Mouse (Mus musculus): Measurements from ENCODE around the gene Atg16l1. TPM values are rescaled to one million over a fixed set of nuclear protein-coding genes. Genes with fewer than 3 reads are reported as not detected.

Gene Atg16l1
- polyA plus RNA-seq, 1 experiment from 2014 or later = 36.3 TPM

DNA sequence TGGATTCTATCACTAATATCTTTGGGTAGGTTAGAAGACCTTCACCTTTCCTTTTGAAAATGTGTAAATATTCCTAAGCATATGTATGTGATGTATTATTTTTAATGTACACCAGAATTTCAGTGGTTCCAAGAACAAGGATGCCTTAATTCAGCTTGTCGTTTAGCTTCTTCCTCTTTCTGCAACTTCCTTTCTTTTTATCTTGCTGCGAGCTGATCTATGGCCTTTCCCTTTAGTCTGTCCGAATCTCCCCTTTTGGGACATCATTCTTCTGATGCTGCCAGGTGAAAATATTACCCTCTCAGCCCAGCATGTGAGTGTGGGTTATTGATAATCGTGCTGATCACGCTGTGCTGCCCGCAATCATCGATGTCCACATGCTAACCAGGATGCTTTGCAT lies 19.2 kb downstream of the Atg16l1 start:
- Histone ChIP-seq H3K9ac (no peak overlapping the region), H3K4me2 (no peak overlapping the region), H3K4me3 (no peak overlapping the region), H3K4me1 (no peaks in the 10 kb centered on the region), H3K27me3 (no peaks in the 10 kb centered on the region), H3K9me3 (no peaks in the 10 kb centered on the region), H3K36me3 (peaks cover 95% of the 10 kb centered on the region), H3K27ac (no peak overlapping the region)
- no peak for ATAC-seq (ENCODE audit: insufficient number of reproducible peaks, insufficient read depth, low FRiP score, low TSS enrichment, low read depth)
- whole genome bisulfite sequencing = 95% methylated on average over 7 of the region's 7 CpGs

DNA sequence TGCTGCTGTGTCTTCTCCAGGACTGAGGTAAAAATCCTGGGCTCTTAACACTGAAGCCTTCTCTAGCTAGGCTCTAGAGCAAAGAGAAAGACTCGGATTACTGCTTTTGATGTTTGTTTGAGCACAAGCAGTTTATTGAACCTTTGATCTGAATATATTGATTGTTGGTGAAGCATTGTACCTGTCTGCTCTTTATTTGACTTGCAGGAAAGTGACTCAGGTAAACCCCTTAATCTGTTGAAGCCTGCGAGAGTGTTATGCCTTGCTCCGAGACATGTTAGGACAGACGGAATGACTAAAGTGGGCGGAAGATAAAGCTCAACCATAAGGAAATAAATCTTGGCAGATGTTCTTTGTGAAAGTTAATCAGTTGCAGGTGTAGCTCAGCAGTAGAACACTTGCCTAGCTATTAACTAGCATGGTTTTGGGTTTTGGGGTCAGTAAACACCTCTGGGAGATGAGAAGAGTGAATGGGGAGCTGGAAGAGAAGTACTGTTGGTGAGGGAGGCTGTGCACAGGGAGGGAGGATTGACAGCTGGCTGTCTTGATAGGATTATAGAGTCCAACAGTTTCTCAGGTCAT lies 23.6 kb downstream of the Atg16l1 start:
- H3K4me3 ChIP-seq = no peak overlapping the region
- H3K9ac ChIP-seq = no peak overlapping the region
- H3K4me1 ChIP-seq = no peaks in the 10 kb centered on the region
- ATAC-seq (ENCODE audit: insufficient number of reproducible peaks, insufficient read depth, low FRiP score, low TSS enrichment, low read depth) = no peak
- H3K27ac ChIP-seq = no peak overlapping the region
- H3K4me2 ChIP-seq = no peak overlapping the region
- H3K36me3 ChIP-seq = peaks cover 95% of the 10 kb centered on the region
- no peaks in the 10 kb centered on the region for H3K27me3 ChIP-seq
- 38% methylated on average over 5 of the region's 5 CpGs for WGBS
- H3K9me3 ChIP-seq = no peaks in the 10 kb centered on the region

DNA sequence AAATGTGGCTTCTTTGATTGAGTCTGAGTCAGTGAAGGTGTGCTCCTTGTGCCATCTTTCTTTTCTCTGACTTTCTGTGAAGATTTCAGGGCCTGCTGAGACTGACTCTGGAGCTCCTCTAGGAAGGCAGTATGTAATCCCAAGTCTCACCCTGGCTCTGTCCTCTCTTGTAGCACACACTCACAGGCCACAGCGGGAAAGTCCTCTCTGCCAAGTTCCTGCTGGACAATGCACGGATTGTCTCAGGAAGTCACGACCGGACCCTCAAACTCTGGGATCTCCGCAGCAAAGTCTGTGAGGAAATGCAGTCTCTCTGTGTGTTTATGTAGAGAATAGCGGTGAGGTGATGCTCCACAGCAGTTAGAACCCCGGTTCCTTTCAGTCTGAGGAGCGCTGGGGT lies 30.0 kb downstream of the Atg16l1 start:
- no peaks in the 10 kb centered on the region for H3K4me1 ChIP-seq
- peaks cover 87% of the 10 kb centered on the region for H3K36me3 ChIP-seq
- ATAC-seq (ENCODE audit: insufficient number of reproducible peaks, insufficient read depth, low FRiP score, low TSS enrichment, low read depth) = no peak
- no peak overlapping the region for H3K4me3 ChIP-seq
- no peak overlapping the region for H3K9ac ChIP-seq
- no peak overlapping the region for H3K4me2 ChIP-seq
- no peak overlapping the region for H3K27ac ChIP-seq
- H3K27me3 ChIP-seq = no peaks in the 10 kb centered on the region
- WGBS = 84% methylated on average over 8 of the region's 8 CpGs
- H3K9me3 ChIP-seq = no peaks in the 10 kb centered on the region

DNA sequence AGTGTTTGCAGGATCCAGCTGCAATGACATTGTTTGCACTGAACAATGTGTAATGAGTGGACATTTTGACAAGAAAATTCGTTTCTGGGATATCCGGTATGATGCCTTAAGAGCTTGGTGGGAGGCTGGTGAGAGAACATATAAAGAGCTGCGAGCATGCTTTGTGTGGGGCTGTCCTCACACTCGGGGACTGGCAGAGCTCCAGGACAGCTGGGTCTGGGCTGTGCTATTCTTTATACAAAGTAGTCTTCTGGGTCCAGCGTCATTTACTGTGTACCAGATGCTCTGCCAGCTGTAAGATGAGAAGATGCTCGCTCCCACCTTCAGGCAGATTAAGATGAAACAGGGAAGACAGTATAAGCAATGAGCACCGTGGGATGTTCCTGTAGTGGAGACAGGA lies 30.6 kb downstream of the Atg16l1 start:
- no peak overlapping the region for H3K9ac ChIP-seq
- H3K4me2 ChIP-seq = no peak overlapping the region
- ATAC-seq (ENCODE audit: insufficient number of reproducible peaks, insufficient read depth, low FRiP score, low TSS enrichment, low read depth) = no peak
- no peak overlapping the region for H3K4me3 ChIP-seq
- 81% methylated on average over 7 of the region's 7 CpGs for WGBS
- no peaks in the 10 kb centered on the region for H3K27me3 ChIP-seq
- no peaks in the 10 kb centered on the region for H3K4me1 ChIP-seq
- no peaks in the 10 kb centered on the region for H3K9me3 ChIP-seq
- H3K36me3 ChIP-seq = peaks cover 87% of the 10 kb centered on the region
- H3K27ac ChIP-seq = no peak overlapping the region

DNA sequence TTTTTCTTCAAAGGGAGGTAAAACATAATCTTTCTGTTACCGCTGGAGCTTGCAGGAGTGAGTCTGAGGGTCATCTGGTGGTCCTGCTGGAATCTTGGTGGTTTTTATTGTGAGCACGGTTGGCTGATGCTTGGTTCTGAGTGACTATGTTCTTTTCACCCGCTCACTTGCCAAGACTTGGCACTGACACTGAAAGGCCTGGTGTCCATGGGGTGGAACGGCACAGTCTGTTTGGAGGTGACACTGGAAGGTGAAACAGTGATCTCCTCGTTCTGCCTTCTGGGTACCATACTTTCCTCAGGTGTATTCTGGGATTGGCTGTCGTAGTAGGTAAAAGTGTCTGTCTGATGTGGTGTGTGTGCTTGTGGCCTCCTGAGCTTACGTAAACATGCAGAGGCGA lies 34.0 kb downstream of the Atg16l1 start:
- no peaks in the 10 kb centered on the region for H3K27me3 ChIP-seq
- no peak overlapping the region for H3K9ac ChIP-seq
- no peaks in the 10 kb centered on the region for H3K4me1 ChIP-seq
- no peak for ATAC-seq (ENCODE audit: insufficient number of reproducible peaks, insufficient read depth, low FRiP score, low TSS enrichment, low read depth)
- no peaks in the 10 kb centered on the region for H3K9me3 ChIP-seq
- H3K4me3 ChIP-seq = no peak overlapping the region
- H3K27ac ChIP-seq = no peak overlapping the region
- H3K36me3 ChIP-seq = peaks cover 84% of the 10 kb centered on the region
- H3K4me2 ChIP-seq = no peak overlapping the region
- 89% methylated on average over 8 of the region's 8 CpGs for WGBS

- Histone ChIP-seq H3K9me3 (no peaks in the 10 kb centered on the region), H3K36me3 (peaks cover 67% of the 10 kb centered on the region), H3K4me1 (no peaks in the 10 kb centered on the region), H3K27me3 (no peaks in the 10 kb centered on the region), H3K4me3 (no peak overlapping the region), H3K27ac (no peak overlapping the region), H3K9ac (no peak overlapping the region), H3K4me2 (no peak overlapping the region)
- 80% methylated on average over 4 of the region's 4 CpGs for WGBS
- no peak for ATAC-seq (ENCODE audit: insufficient number of reproducible peaks, insufficient read depth, low FRiP score, low TSS enrichment, low read depth)
These were observed 36.9 kb downstream of the Atg16l1 start for GRCm38 (mm10) chr1:87792438-87793137.

GRCm38 (mm10) chr1:87793138-87793449 lies 37.4 kb downstream of the Atg16l1 start:
- Histone ChIP-seq H3K36me3 (peaks cover 62% of the 10 kb centered on the region), H3K27ac (no peak overlapping the region), H3K9ac (no peak overlapping the region), H3K9me3 (no peaks in the 10 kb centered on the region), H3K4me2 (no peak overlapping the region), H3K4me3 (no peak overlapping the region), H3K27me3 (no peaks in the 10 kb centered on the region), H3K4me1 (no peaks in the 10 kb centered on the region)
- no peak for ATAC-seq (ENCODE audit: insufficient number of reproducible peaks, insufficient read depth, low FRiP score, low TSS enrichment, low read depth)
- 92% methylated on average over 6 of the region's 6 CpGs for WGBS

GRCm38 (mm10) chr1:87797702-87798101 lies 42.0 kb downstream of the Atg16l1 start:
- H3K9ac ChIP-seq = no peak overlapping the region
- H3K36me3 ChIP-seq = peaks cover 24% of the 10 kb centered on the region
- no peaks in the 10 kb centered on the region for H3K4me1 ChIP-seq
- no peak for ATAC-seq (ENCODE audit: insufficient number of reproducible peaks, insufficient read depth, low FRiP score, low TSS enrichment, low read depth)
- H3K4me3 ChIP-seq = no peak overlapping the region
- no peaks in the 10 kb centered on the region for H3K9me3 ChIP-seq
- no peaks in the 10 kb centered on the region for H3K27me3 ChIP-seq
- WGBS = 90% methylated on average over 1 of the region's 1 CpGs
- H3K4me2 ChIP-seq = no peak overlapping the region
- no peak overlapping the region for H3K27ac ChIP-seq

- no peak overlapping the region for H3K9ac ChIP-seq
- no peak overlapping the region for H3K27ac ChIP-seq
- no peaks in the 10 kb centered on the region for H3K27me3 ChIP-seq
- H3K9me3 ChIP-seq = no peaks in the 10 kb centered on the region
- ATAC-seq (ENCODE audit: insufficient number of reproducible peaks, insufficient read depth, low FRiP score, low TSS enrichment, low read depth) = no peak
- H3K36me3 ChIP-seq = peaks cover 18% of the 10 kb centered on the region
- 80% methylated on average over 2 of the region's 2 CpGs for WGBS
- no peak overlapping the region for H3K4me2 ChIP-seq
- H3K4me1 ChIP-seq = no peaks in the 10 kb centered on the region
- no peak overlapping the region for H3K4me3 ChIP-seq
These were observed 42.6 kb downstream of the Atg16l1 start for GRCm38 (mm10) chr1:87798306-87798705.

- H3K27me3 ChIP-seq = no peaks in the 10 kb centered on the region
- ATAC-seq (ENCODE audit: insufficient number of reproducible peaks, insufficient read depth, low FRiP score, low TSS enrichment, low read depth) = no peak
- no peaks in the 10 kb centered on the region for H3K4me1 ChIP-seq
- no peaks in the 10 kb centered on the region for H3K36me3 ChIP-seq
- H3K27ac ChIP-seq = no peak within 1 kb of the TSS
- H3K9me3 ChIP-seq = no peaks in the 10 kb centered on the region
- H3K9ac ChIP-seq = no peak within 1 kb of the TSS
- no peak within 1 kb of the TSS for H3K4me2 ChIP-seq
- WGBS = 64% methylated on average over 6 of the region's 6 CpGs
- no peak within 1 kb of the TSS for H3K4me3 ChIP-seq
These were observed 47.9 kb downstream of the Atg16l1 start, which contains the start of gene Sag for GRCm38 (mm10) chr1:87803576-87803975. Sag (plus strand) TSS chr1:87803680.

DNA sequence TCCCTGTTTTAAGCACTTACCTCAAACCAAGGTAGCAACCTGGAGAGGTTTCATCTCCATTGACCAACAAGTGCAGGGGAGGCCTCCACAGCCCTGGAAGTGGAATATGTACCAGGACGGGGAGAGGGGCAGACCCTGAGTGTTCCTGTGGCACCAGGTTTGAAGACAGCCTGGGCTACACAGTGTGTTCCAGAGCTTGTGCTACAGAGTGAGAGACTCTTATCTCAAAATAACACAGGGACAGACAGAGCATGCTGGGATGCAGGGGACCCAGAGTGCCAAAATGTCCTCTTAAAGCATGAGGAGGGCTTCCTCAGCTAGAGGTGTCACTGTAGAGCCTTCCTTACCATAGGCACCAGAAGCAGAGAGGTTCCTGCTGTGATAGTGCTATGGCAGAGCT lies 52.1 kb downstream of the Atg16l1 start:
- 88% methylated on average over 1 of the region's 1 CpGs for WGBS
- H3K9me3 ChIP-seq = no peaks in the 10 kb centered on the region
- H3K4me3 ChIP-seq = no peak overlapping the region
- no peak overlapping the region for H3K4me2 ChIP-seq
- no peak overlapping the region for H3K9ac ChIP-seq
- ATAC-seq (ENCODE audit: insufficient number of reproducible peaks, insufficient read depth, low FRiP score, low TSS enrichment, low read depth) = no peak
- H3K36me3 ChIP-seq = no peaks in the 10 kb centered on the region
- no peaks in the 10 kb centered on the region for H3K27me3 ChIP-seq
- H3K27ac ChIP-seq = no peak overlapping the region
- H3K4me1 ChIP-seq = no peaks in the 10 kb centered on the region

DNA sequence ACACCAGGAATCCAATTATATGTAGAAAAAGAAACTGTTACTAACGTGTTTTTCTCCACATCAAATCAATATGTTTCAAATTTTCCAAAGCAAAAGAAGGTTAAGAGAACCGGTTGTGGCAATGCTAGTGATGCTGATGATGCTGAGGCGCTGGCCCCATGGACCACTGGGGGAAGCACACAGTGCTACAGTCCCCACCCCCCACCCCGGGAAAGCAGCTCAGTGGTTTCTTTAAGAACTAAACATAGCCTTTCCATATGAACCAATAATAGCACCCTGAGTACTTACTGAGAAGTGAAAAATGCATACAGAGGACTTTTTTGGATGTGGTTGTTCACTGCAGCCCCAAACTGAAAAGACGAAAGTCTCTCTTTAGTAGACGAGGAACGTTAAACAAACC lies 55.7 kb downstream of the Atg16l1 start:
- Histone ChIP-seq H3K4me2 (no peak overlapping the region), H3K4me3 (no peak overlapping the region), H3K36me3 (no peaks in the 10 kb centered on the region), H3K9ac (no peak overlapping the region), H3K27me3 (no peaks in the 10 kb centered on the region), H3K9me3 (no peaks in the 10 kb centered on the region), H3K4me1 (peaks cover 4% of the 10 kb centered on the region; the same call in 1 of the 2 replicates), H3K27ac (no peak overlapping the region)
- 71% methylated on average over 7 of the region's 7 CpGs for WGBS
- ATAC-seq (ENCODE audit: insufficient number of reproducible peaks, insufficient read depth, low FRiP score, low TSS enrichment, low read depth) = no peak
